Mouse (Mus musculus) stomach, postnatal 0 days (tissue): ENCODE results near the gene Hpn. TPM values are rescaled to one million over a fixed set of nuclear protein-coding genes. Genes with fewer than 3 reads are reported as not detected.
A peak's percentile ranks its signal among the peaks of the same experiment; 100 is the strongest.

ENCODE experiments used
- ATAC-seq: fragments of 200-750 bp; cut with Nextera tagmentation; 2 replicates; pipeline ENCODE4 v1.8.0; 2017; ENCODE audit not compliant: low FRiP score, low TSS enrichment
- DNase-seq: peaks from one replicate; pipeline ENCODE4 v3.0.0-alpha.2; 2016; ENCODE audit warnings: low spot score
- H3K27ac ChIP-seq: fragments of 300-500 bp; sonication (generic); replicated peaks from 2 replicates; pipeline ENCODE4 v1.5.1; 2014; ENCODE audit warnings: mild to moderate bottlenecking, control low read depth
- H3K27me3 ChIP-seq: fragments of 300-500 bp; sonication (generic); 2 replicates; pipeline ENCODE4 v1.6.1; 2014; ENCODE audit warnings: low read length; ENCODE audit not compliant: control insufficient read depth, insufficient read depth
- H3K36me3 ChIP-seq: fragments of 300-500 bp; sonication (generic); 2 replicates; pipeline ENCODE4 v1.6.1; 2014; ENCODE audit warnings: low read length, mixed read lengths; ENCODE audit not compliant: control insufficient read depth, insufficient read depth
- H3K4me1 ChIP-seq: fragments of 300-500 bp; sonication (generic); replicated peaks from 2 replicates; pipeline ENCODE4 v1.6.1; 2014; ENCODE audit warnings: antibody characterized with exemption; ENCODE audit not compliant: control insufficient read depth, insufficient read depth
- H3K4me2 ChIP-seq: fragments of 300-500 bp; sonication (generic); replicated peaks from 2 replicates; pipeline ENCODE4 v1.6.1; 2014; ENCODE audit warnings: low read depth, mild to moderate bottlenecking, control low read depth, moderate library complexity
- H3K4me3 ChIP-seq: fragments of 300-500 bp; sonication (generic); 2 replicates; pipeline ENCODE4 v1.5.1; 2014; ENCODE audit warnings: low read depth, low read length, control low read depth
- H3K9ac ChIP-seq: fragments of 300-500 bp; sonication (generic); 2 replicates; pipeline ENCODE4 v1.6.1; 2014; ENCODE audit warnings: mild to moderate bottlenecking, low read length, control low read depth, mixed read lengths
- H3K9me3 ChIP-seq: fragments of 300-500 bp; sonication (generic); 2 replicates; pipeline ENCODE4 v1.6.1; 2016; ENCODE audit warnings: low read length; ENCODE audit not compliant: control insufficient read depth
- CTCF ChIP-seq: IDR thresholded peaks from 2 replicates; pipeline ENCODE4 v1.5.1; 2016; ENCODE audit warnings: antibody characterized with exemption, low read depth, mild to moderate bottlenecking, moderate library complexity
- EP300 ChIP-seq: optimal IDR thresholded peaks from 2 replicates; pipeline ENCODE3; 2016; ENCODE audit warnings: antibody characterized with exemption
- WGBS: fragments of 180-500 bp; shearing (Covaris S2); extraction: QIAGEN DNeasy Blood & Tissue Kit; methylation state at CpG from one replicate; pipeline ENCODE4 v1.1.7; 2014; 5-methylcytosine and 5-hydroxymethylcytosine counted together
- polyA plus RNA-seq: library from polyadenylated mRNA; unstranded; fragments of >200 nt; fragmentation: Nextera tagmentation; extraction: Ambion mirVana; gene quantifications from 2 replicates; pipeline ENCODE4 v1.2.1, GENCODE M21; 2015

The Hpn gene
- polyA plus RNA-seq, 1 experiment from 2014 or later = 17.9 TPM

DNA sequence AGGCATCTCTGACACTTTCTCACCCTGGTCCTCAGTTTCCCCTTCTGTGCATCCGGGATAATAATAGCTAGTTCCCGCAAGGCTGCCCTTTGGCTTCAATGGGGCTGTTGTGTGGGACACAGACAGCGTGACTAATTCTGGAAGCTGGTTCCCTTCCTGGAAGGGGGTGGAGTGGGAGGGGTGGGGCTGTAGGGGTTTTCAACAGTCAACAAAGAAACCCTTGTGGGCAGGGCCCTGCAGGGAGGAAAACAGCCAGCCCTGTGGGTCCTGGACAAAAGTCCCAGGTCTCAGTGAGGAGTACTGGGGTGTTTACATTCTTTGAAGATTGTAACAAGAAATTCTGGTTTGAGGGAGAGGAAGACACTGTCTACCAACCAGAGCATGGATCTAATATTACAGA is 29.9 kb downstream of the Hpn start:
- Histone ChIP-seq H3K27ac (peak overlapping the region; percentile 81), H3K36me3 (no peaks in the 10 kb centered on the region), H3K4me3 (no peak overlapping the region), H3K4me1 (peaks cover 3% of the 10 kb centered on the region; the same call in 1 of the 2 replicates), H3K4me2 (no peak overlapping the region), H3K9me3 (no peaks in the 10 kb centered on the region), H3K27me3 (no peaks in the 10 kb centered on the region), H3K9ac (no peak overlapping the region)
- DNase-seq (peak; percentile 76), ATAC-seq (peak; percentile 68)
- 44% methylated on average over 3 of the region's 3 CpGs for WGBS
- TF ChIP-seq CTCF = no peak
- TF ChIP-seq EP300 = no peak

DNA sequence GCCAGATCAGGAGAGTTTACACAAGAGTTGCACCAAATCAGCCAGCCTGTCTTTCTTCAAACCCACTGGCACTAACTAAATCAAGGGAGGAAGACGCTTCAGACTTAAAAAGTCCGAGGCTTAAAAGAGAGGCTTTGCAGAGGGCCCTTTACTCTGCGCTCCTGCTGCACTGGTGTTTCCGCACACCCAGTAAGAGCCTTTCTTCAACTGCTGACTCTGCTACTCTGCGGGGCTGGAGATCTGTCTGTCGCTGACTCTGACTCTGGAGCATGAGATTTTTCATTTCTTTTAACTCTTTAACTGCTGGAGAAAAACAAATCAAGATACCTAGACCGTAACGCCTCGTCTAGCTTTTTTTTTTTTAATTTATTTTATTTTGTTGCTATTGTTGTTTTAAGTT is 30.9 kb downstream of the Hpn start:
- H3K9ac ChIP-seq = no peak overlapping the region
- DNase-seq = no peak
- TF ChIP-seq CTCF (no peak), EP300 (no peak)

DNA sequence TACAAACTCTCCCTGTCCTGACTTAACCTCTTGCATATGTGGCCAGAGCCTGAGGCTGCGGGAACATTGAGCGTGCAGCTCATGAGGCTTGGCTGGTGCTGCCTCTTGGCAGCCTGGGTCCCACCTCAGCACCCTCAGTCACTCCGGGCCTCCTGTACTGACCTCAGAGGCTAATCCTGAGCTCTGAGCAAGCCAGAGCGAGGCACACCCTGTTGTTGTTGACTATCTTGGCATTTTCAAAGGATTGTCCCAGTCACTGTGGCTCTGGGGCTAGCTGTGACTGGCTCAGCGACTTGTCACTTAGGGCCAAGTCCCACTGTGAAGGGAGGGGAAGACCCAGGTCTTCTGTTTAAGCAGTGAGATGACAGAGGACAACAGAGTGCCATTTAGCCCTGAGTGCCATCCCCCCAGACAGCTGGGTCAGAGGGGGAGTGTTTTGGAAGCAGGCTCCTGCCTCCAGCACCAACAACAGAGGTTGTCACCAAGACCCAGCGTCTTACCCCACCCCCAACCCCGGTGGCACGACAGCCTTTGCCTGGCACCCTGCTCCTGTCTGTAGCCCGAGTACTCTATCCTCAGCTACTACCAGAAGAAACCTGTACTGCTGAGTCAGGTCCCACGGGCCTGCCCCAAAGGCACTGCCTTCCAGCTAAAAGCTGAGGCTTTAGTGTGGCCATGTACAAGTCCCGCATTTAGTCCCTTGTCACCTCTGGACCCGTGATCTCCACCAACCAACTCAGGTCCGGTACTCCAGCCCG is 32.1 kb downstream of the Hpn start:
- no peaks in the 10 kb centered on the region for H3K9me3 ChIP-seq
- TF ChIP-seq EP300 (no peak), CTCF (no peak)
- WGBS = 57% methylated on average over 14 of the region's 14 CpGs
- peak overlapping the region; percentile 74 for H3K27ac ChIP-seq
- 0 out of 2 replicates have a peak overlapping the region, but pooled peaks have one; percentile 13 for H3K9ac ChIP-seq
- H3K4me3 ChIP-seq = no peak overlapping the region
- no peaks in the 10 kb centered on the region for H3K36me3 ChIP-seq
- no peaks in the 10 kb centered on the region for H3K27me3 ChIP-seq
- H3K4me1 ChIP-seq = peaks cover 3% of the 10 kb centered on the region; the same call in 1 of the 2 replicates
- DNase-seq = peak; percentile 66
- ATAC-seq = peak; percentile 86
- no peak overlapping the region for H3K4me2 ChIP-seq

More for the DNA sequence above, 30.9 kb downstream of the Hpn start:
- Histone ChIP-seq H3K27ac (peak overlapping the region; percentile 49), H3K36me3 (no peaks in the 10 kb centered on the region), H3K4me2 (no peak overlapping the region), H3K4me1 (peaks cover 3% of the 10 kb centered on the region; the same call in 1 of the 2 replicates), H3K9me3 (no peaks in the 10 kb centered on the region), H3K27me3 (no peaks in the 10 kb centered on the region), H3K4me3 (no peak overlapping the region)
- no peak for ATAC-seq
- 43% methylated on average over 9 of the region's 9 CpGs for WGBS

GRCm38 (mm10) chr7:31082106-31082505 is 33.0 kb downstream of the Hpn start:
- no peak overlapping the region for H3K27ac ChIP-seq
- no peak for TF ChIP-seq CTCF
- TF ChIP-seq EP300 = no peak
- no peaks in the 10 kb centered on the region for H3K27me3 ChIP-seq
- H3K9me3 ChIP-seq = no peaks in the 10 kb centered on the region
- H3K4me3 ChIP-seq = no peak overlapping the region
- DNase-seq (no peak), ATAC-seq (no peak)
- no peaks in the 10 kb centered on the region for H3K36me3 ChIP-seq
- H3K4me1 ChIP-seq = peaks cover 3% of the 10 kb centered on the region; the same call in 1 of the 2 replicates
- no peak overlapping the region for H3K4me2 ChIP-seq
- no peak overlapping the region for H3K9ac ChIP-seq

- no peak for DNase-seq
These were observed 34.0 kb downstream of the Hpn start for GRCm38 (mm10) chr7:31081106-31081505.

GRCm38 (mm10) chr7:31080611-31081010 is 34.5 kb downstream of the Hpn start:
- peaks cover 3% of the 10 kb centered on the region; the same call in 1 of the 2 replicates for H3K4me1 ChIP-seq
- ATAC-seq (no peak), DNase-seq (no peak)
- no peak overlapping the region for H3K9ac ChIP-seq
- no peaks in the 10 kb centered on the region for H3K9me3 ChIP-seq
- H3K36me3 ChIP-seq = no peaks in the 10 kb centered on the region
- no peak overlapping the region for H3K4me2 ChIP-seq
- H3K27me3 ChIP-seq = no peaks in the 10 kb centered on the region
- H3K27ac ChIP-seq = no peak overlapping the region
- WGBS = 78% methylated on average over 3 of the region's 3 CpGs
- TF ChIP-seq CTCF = no peak
- TF ChIP-seq EP300 = no peak
- no peak overlapping the region for H3K4me3 ChIP-seq

More at GRCm38 (mm10) chr7:31081106-31081505, 34.0 kb downstream of the Hpn start:
- Histone ChIP-seq H3K4me3 (no peak overlapping the region), H3K9me3 (no peaks in the 10 kb centered on the region), H3K9ac (no peak overlapping the region), H3K27ac (no peak overlapping the region), H3K4me1 (peaks cover 3% of the 10 kb centered on the region; the same call in 1 of the 2 replicates), H3K4me2 (no peak overlapping the region), H3K36me3 (no peaks in the 10 kb centered on the region), H3K27me3 (no peaks in the 10 kb centered on the region)
- WGBS = 67% methylated on average over 1 of the region's 1 CpGs
- ATAC-seq = no peak
- no peak for TF ChIP-seq CTCF
- TF ChIP-seq EP300 = no peak
